Mouse (Mus musculus) embryonic facial prominence, embryonic 11.5 days (tissue): ENCODE data around the gene Ybx3. TPM values are rescaled to one million over a fixed set of nuclear protein-coding genes. Genes with fewer than 3 reads are reported as not detected.

ENCODE experiments used
- ATAC-seq: fragments of 200-750 bp; cut with Nextera tagmentation; replicated peaks from 2 replicates; pipeline ENCODE4 v1.8.0; 2017; ENCODE audit warnings: low read depth; ENCODE audit not compliant: insufficient number of reproducible peaks, low FRiP score, low TSS enrichment
- DNase-seq: peaks from one replicate; pipeline ENCODE4 v3.0.0-alpha.2; 2015; ENCODE audit warnings: low spot score
- H3K27ac ChIP-seq: fragments of 300-500 bp; sonication (generic); replicated peaks from 2 replicates; pipeline ENCODE4 v1.5.1; 2014; ENCODE audit warnings: mild to moderate bottlenecking, low read depth, low read length, control low read depth
- H3K27me3 ChIP-seq: fragments of 300-500 bp; sonication (generic); 2 replicates; pipeline ENCODE4 v1.6.1; 2014; ENCODE audit warnings: mild to moderate bottlenecking, low read length, moderate library complexity, mixed read lengths; ENCODE audit not compliant: control insufficient read depth, insufficient read depth
- H3K36me3 ChIP-seq: fragments of 300-500 bp; sonication (generic); replicated peaks from 2 replicates; pipeline ENCODE4 v1.6.1; 2014; ENCODE audit warnings: low read depth, mild to moderate bottlenecking, low read length, moderate library complexity, mixed read lengths; ENCODE audit not compliant: control insufficient read depth, insufficient read depth
- H3K4me1 ChIP-seq: fragments of 300-500 bp; sonication (generic); 2 replicates; pipeline ENCODE4 v1.6.1; 2014; ENCODE audit warnings: low read length, mixed read lengths; ENCODE audit not compliant: control insufficient read depth, insufficient read depth
- H3K4me2 ChIP-seq: fragments of 300-500 bp; sonication (generic); 2 replicates; pipeline ENCODE4 v1.6.1; 2014; ENCODE audit warnings: low read depth, mild to moderate bottlenecking, control low read depth, low read length, moderate library complexity
- H3K4me3 ChIP-seq: fragments of 300-500 bp; sonication (generic); 2 replicates; pipeline ENCODE4 v1.5.1; 2014; ENCODE audit warnings: low read depth, low read length, control low read depth
- H3K9ac ChIP-seq: fragments of 300-500 bp; sonication (generic); replicated peaks from 2 replicates; pipeline ENCODE4 v1.6.1; 2014; ENCODE audit warnings: mild to moderate bottlenecking, control low read depth, low read length
- H3K9me3 ChIP-seq: fragments of 300-500 bp; sonication (generic); replicated peaks from 2 replicates; pipeline ENCODE4 v1.6.1; 2016; ENCODE audit warnings: mild to moderate bottlenecking, low read length, inconsistent platforms, mixed read lengths; ENCODE audit not compliant: control insufficient read depth
- WGBS: fragments of 180-500 bp; shearing (Covaris S2); extraction: QIAGEN DNeasy Blood & Tissue Kit; methylation state at CpG from one replicate; pipeline ENCODE4 v1.1.7; 2014; 5-methylcytosine and 5-hydroxymethylcytosine counted together
- polyA plus RNA-seq: library from polyadenylated mRNA; unstranded; fragments of >200 nt; fragmentation: Nextera tagmentation; extraction: Ambion mirVana; gene quantifications from 2 replicates; pipeline ENCODE4 v1.2.1, GENCODE M21; 2014

The Ybx3 gene
- polyA plus RNA-seq, 1 experiment from 2014 or later = 64.2 TPM

- no peaks in the 10 kb centered on the region for H3K9me3 ChIP-seq
- no peak for DNase-seq
- no peaks in the 10 kb centered on the region for H3K36me3 ChIP-seq
- 65% methylated on average over 6 of the region's 6 CpGs for WGBS
- no peak for ATAC-seq
- H3K27me3 ChIP-seq = no peaks in the 10 kb centered on the region
- no peak overlapping the region for H3K27ac ChIP-seq
- no peak overlapping the region for H3K4me3 ChIP-seq
- H3K4me1 ChIP-seq = no peaks in the 10 kb centered on the region
- no peak overlapping the region for H3K4me2 ChIP-seq
- H3K9ac ChIP-seq = no peak overlapping the region
These were observed 23.0 kb upstream of the Ybx3 start for GRCm38 (mm10) chr6:131411116-131411843.

- H3K4me2 ChIP-seq = no peak overlapping the region
- no peaks in the 10 kb centered on the region for H3K4me1 ChIP-seq
- H3K4me3 ChIP-seq = no peak overlapping the region
- ATAC-seq = no peak
- no peaks in the 10 kb centered on the region for H3K9me3 ChIP-seq
- no peaks in the 10 kb centered on the region for H3K36me3 ChIP-seq
- no peak overlapping the region for H3K27ac ChIP-seq
- no peak for DNase-seq
- no peaks in the 10 kb centered on the region for H3K27me3 ChIP-seq
- H3K9ac ChIP-seq = no peak overlapping the region
These were observed 18.7 kb upstream of the Ybx3 start for GRCm38 (mm10) chr6:131406957-131407356.

DNA sequence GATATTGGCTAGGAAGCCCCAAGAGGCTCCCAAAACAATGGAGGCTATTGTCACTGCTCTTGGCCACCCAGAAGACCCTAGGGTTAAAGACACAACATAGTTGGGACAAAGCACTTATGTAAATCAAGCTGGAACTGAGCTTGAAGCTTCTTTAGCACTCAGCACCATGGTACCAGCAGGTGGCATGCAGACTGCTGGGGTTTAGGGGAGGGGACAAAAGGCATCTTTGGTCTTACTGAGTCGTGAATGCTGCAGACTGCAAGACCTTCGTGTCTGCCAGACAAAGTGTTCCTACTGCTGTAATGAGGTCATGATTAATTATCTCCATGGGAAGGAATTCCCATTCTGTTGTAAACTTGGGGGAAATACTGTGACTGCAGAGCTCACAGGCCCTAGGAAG is 17.6 kb upstream of the Ybx3 start:
- WGBS = 5% methylated on average over 2 of the region's 2 CpGs
- DNase-seq (no peak), ATAC-seq (no peak)

DNA sequence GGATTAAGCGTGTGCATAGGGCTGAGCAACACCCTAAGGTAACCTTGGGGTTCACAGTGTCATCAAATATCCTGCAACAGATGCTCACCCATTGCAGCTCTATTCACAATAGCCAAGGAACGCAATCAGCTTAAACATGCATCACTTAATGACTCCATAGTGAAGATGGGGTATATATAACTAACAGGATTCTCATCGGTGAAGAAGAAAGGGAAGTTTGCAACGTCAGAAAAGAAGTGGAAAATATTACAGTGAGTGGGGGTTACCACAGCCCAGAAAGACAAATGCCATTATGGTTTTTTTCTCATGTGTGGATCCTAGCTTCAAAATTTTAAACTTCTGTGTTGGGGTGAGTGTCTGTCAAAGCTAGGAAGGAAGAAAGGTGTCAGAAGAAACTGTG is 16.9 kb upstream of the Ybx3 start:
- Histone ChIP-seq H3K4me2 (no peak overlapping the region), H3K9me3 (no peaks in the 10 kb centered on the region), H3K9ac (no peak overlapping the region), H3K4me3 (no peak overlapping the region), H3K36me3 (no peaks in the 10 kb centered on the region), H3K27me3 (no peaks in the 10 kb centered on the region), H3K4me1 (no peaks in the 10 kb centered on the region), H3K27ac (no peak overlapping the region)
- 80% methylated on average over 4 of the region's 4 CpGs for WGBS
- no peak for DNase-seq
- no peak for ATAC-seq

More for the DNA sequence above, 17.6 kb upstream of the Ybx3 start:
- H3K36me3 ChIP-seq = no peaks in the 10 kb centered on the region
- H3K4me2 ChIP-seq = no peak overlapping the region
- no peaks in the 10 kb centered on the region for H3K4me1 ChIP-seq
- no peaks in the 10 kb centered on the region for H3K27me3 ChIP-seq
- H3K4me3 ChIP-seq = no peak overlapping the region
- H3K9me3 ChIP-seq = no peaks in the 10 kb centered on the region
- no peak overlapping the region for H3K27ac ChIP-seq
- H3K9ac ChIP-seq = no peak overlapping the region

GRCm38 (mm10) chr6:131404260-131404659 is 16.0 kb upstream of the Ybx3 start:
- Histone ChIP-seq H3K27ac (no peak overlapping the region), H3K27me3 (no peaks in the 10 kb centered on the region), H3K4me2 (no peak overlapping the region), H3K4me1 (no peaks in the 10 kb centered on the region), H3K9ac (no peak overlapping the region), H3K4me3 (no peak overlapping the region), H3K36me3 (no peaks in the 10 kb centered on the region), H3K9me3 (no peaks in the 10 kb centered on the region)
- DNase-seq (no peak), ATAC-seq (no peak)
- 87% methylated on average over 3 of the region's 3 CpGs for WGBS

- Histone ChIP-seq H3K9ac (no peak overlapping the region), H3K4me2 (no peak overlapping the region), H3K4me1 (no peaks in the 10 kb centered on the region), H3K9me3 (no peaks in the 10 kb centered on the region), H3K4me3 (no peak overlapping the region), H3K36me3 (no peaks in the 10 kb centered on the region), H3K27me3 (no peaks in the 10 kb centered on the region), H3K27ac (no peak overlapping the region)
- ATAC-seq = no peak
- 77% methylated on average over 2 of the region's 2 CpGs for whole genome bisulfite sequencing
- DNase-seq = no peak
These were observed 14.8 kb upstream of the Ybx3 start for GRCm38 (mm10) chr6:131403036-131403435.

GRCm38 (mm10) chr6:131402606-131403005 is 14.3 kb upstream of the Ybx3 start:
- ATAC-seq = no peak
- Histone ChIP-seq H3K9ac (no peak overlapping the region), H3K4me2 (no peak overlapping the region), H3K27ac (no peak overlapping the region), H3K36me3 (no peaks in the 10 kb centered on the region), H3K9me3 (no peaks in the 10 kb centered on the region), H3K4me3 (no peak overlapping the region), H3K27me3 (no peaks in the 10 kb centered on the region), H3K4me1 (no peaks in the 10 kb centered on the region)
- no peak for DNase-seq

- no peak overlapping the region for H3K4me2 ChIP-seq
- no peak overlapping the region for H3K4me3 ChIP-seq
- no peak for ATAC-seq
- no peaks in the 10 kb centered on the region for H3K27me3 ChIP-seq
- H3K9ac ChIP-seq = no peak overlapping the region
- DNase-seq = no peak
- no peaks in the 10 kb centered on the region for H3K9me3 ChIP-seq
- no peak overlapping the region for H3K27ac ChIP-seq
- 88% methylated on average over 2 of the region's 2 CpGs for WGBS
- no peaks in the 10 kb centered on the region for H3K4me1 ChIP-seq
- H3K36me3 ChIP-seq = no peaks in the 10 kb centered on the region
These were observed 13.0 kb upstream of the Ybx3 start for GRCm38 (mm10) chr6:131401259-131401658.
